Mouse (Mus musculus): ENCODE data around the gene Zfp712.

DNA sequence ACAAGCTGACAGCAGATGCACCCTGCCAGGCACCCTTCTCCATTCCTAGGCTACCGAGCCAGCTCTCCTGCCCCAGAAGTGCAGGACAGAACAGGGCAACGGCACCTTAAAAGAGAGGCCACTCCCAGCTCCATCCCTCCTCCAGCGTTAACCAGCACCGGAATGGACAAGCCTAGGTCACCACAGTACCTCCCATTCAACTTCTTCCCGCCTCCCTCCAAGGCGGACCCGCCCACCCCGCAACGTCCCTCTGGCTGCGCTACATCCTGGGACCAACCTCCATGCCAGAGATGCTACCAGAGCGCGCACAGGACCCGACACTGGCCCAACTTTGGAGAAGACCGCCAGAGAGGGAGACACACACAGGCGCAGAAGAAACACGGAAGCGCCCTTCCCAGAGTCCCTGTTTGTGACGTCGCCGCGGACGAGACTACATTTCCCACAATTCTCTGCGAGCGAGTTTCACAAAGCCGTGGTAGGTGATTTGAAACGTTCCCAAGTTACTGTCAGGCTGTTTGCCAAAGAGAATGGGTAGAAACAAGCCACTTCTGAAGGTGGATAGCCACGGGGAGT lies at the start of gene Zfp712:
- TF ChIP-seq EP300 (IDR thresholded peaks at IDR 0.05; ENCODE audit: low read depth), result no peak
- peak; percentile 32; the same call in 1 of the 2 replicates for TF ChIP-seq CTCF (IDR thresholded peaks at IDR 0.05; ENCODE audit: low read depth)

Measured in liver, embryonic 14.5 days (tissue).